Mouse (Mus musculus): ENCODE results near the gene Cpa2.

- TF ChIP-seq GATA1 (IDR thresholded peaks at IDR 0.05; ENCODE audit: borderline replicate concordance, low read length) = no peak
- TF ChIP-seq CTCF (IDR thresholded peaks at IDR 0.05; ENCODE audit: low read depth, low read length) = no peak
- TF ChIP-seq TAL1 (conservative IDR thresholded peaks at IDR 0.05; ENCODE audit: low read depth, low read length) = no peak
- TF ChIP-seq POLR2AphosphoS5 (IDR thresholded peaks at IDR 0.05; ENCODE audit: insufficient replicate concordance, low read depth, low read length) = no peak
- no peak for TF ChIP-seq GATA2 (IDR thresholded peaks at IDR 0.05; ENCODE audit: borderline replicate concordance, low read depth, low read length)
These were observed 5.3 kb downstream of the Cpa2 start for GRCm38 (mm10) chr6:30546571-30547273.
